Mouse (Mus musculus) heart, postnatal 4 days (tissue): Measurements from ENCODE around the gene Chrdl1. TPM values are rescaled to one million over a fixed set of nuclear protein-coding genes. Genes with fewer than 3 reads are reported as not detected.

ENCODE experiments used
- DNase-seq: peaks from one replicate; pipeline ENCODE4 v3.0.0; 2021
- total RNA-seq, 2 experiments: library from RNA; stranded (reverse); gene quantifications; 2 replicates each; pipeline ENCODE4 v1.2.3; 2021

Chrdl1 gene
- total RNA-seq = 1 to 10 TPM; 1.1 to 2.0 TPM

DNA sequence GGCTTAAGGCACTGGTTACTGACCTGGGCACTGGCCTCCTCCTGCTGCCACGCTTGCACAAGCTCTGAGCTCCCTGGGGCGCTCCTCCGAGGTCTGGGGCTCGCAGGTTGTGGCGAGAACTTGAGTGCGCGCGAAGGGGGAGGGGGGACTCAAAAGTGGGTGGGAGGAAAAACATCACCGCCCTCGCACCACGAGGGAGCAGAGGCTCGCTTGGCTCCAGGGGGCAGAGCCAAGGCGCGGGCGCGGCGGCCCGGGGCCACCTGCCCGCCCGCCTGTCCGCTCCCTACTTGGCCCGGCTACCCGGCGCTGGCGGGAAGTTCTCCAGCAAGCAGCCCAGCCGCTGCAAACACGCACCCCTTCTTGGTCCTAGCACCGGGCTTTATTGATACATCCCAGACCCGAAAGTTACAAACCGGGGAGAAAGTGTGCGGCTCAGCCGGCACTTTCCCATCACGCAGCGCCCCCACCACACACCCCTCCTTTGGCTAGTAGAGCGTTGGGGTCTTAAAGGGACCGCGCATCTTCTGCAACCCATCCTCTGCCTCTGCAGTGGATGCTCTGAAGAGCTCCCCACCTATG, at the start of gene Chrdl1:
Gene Chrdl1 (minus strand): TSS at position 472 of the 579 bp plus-strand sequence.
- peak; percentile 10 for DNase-seq

GRCm38 (mm10) chrX:143442638-143443037, 48.6 kb upstream of the Chrdl1 start:
- no peak for DNase-seq

DNA sequence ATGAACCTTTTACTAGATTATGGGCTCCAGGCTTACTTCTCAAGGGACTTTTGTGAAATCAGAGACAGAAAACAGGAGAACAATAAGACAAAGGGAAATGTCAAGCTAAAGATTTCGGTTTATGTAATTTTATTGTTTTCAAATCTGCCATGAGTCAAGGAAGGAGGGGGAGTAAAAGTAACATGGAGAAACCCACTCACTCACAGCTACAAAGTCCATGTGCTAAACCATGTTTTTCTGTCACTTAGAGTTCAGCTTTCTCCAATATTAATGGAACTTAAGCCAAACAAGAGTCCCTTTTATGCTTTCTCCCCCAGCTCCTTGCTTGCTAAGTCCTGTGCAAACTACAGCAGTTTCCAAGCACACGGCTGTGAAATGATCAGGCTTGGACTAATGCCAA, 10.5 kb upstream of the Chrdl1 start:
- DNase-seq = no peak

DNA sequence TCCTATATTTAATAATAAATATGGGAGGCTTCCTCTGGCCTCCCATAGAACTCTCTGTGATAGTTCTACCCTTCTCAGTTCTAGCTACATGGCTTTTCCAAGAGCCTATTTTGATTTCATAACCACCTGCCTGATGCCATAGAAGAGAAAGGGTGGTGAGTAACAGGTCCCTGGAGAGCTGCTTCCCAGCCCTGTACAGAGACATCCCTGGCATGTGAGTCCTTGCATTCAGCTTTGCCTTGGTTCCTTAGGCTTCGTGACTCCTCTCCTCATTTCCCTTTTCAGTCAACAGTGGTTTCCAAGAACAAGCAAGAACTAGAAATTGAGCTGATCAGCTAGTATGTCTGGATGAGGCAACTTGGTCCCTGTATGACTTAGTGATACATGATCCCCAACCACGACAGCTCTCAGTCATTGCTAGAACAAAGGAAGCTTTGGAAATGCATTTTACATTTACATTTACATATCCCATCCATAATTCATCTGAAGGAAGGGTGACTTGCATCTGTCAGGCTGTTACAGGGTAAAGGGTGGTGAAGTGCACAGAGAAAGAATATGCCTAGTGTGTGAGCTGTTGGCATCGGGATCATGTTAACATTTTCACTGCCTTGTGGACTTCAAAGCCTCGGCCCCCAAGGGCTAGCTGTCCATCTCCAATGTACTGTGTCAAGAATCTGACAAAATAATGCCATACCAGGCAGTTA, 27.7 kb downstream of the Chrdl1 start:
- no peak for DNase-seq

DNA sequence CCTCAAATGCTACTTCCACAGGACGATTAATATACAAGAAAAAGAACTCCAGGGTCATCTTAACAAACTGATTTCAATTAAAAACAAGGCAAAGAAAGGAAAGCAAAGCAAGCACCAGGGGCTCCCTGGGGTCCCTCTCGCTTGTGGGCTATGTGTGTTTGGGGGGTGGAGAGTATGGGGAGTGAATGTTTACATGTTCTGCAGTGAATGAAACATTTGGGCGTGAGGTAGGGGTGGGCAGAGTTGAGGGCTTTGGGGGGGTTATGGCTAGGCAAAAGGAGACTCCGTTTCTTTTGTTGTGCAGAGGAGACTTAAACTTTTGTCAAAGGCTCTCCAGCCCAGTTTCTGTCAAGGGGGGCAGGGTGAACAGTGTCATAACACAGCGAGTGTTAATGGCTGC, 46.8 kb downstream of the Chrdl1 start:
- DNase-seq = no peak

GRCm38 (mm10) chrX:143346739-143347138, 47.3 kb downstream of the Chrdl1 start:
- no peak for DNase-seq

- DNase-seq = peak; percentile 14
Observed at GRCm38 (mm10) chrX:143344509-143345495, 49.3 kb downstream of the Chrdl1 start.

DNA sequence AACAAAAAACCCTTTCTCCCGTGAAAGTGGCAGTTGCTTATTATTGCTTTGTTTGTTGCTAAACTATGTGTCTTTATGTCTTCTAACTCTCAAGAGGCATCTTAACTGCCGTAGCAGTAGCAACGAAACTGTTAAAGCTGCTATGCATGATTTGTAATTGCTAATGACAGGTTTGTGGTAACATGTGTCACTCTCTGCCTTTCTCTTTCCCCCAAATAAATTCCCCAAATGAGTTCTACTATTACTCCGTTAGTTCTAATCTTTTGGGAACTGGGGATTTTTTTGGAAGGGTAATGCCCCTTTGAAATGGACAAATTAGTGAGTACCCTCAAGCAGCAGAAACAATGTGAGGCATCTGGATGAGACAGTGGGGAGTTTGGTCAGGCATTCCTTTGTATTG, 55.9 kb downstream of the Chrdl1 start:
- no peak for DNase-seq

DNA sequence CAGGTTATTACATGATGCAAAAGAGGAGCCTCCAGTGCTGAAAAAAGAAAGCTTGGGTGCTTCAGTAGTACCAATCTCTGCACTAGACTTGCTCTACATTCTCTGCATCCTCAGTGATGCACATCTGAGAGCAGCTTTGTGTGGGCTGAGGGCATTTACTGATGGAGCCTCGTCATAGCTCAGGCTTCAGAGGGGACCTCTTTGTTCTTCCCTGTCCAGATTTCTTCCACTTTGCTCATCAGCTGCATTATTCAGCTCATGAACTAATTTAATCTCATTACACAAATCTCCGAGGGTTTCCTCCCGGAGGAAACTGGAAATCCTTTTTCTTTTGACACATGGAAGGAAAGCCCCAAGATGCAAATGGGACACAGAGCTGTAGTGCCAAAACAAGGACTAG, 56.5 kb downstream of the Chrdl1 start:
- DNase-seq = no peak

GRCm38 (mm10) chrX:143336661-143337060, 57.4 kb downstream of the Chrdl1 start:
- DNase-seq = no peak

GRCm38 (mm10) chrX:143335846-143336245, 58.2 kb downstream of the Chrdl1 start:
- DNase-seq = no peak

GRCm38 (mm10) chrX:143313166-143313565, 80.9 kb downstream of the Chrdl1 start:
- no peak for DNase-seq

GRCm38 (mm10) chrX:143294726-143295125, 99.3 kb downstream of the Chrdl1 start:
- DNase-seq = no peak

- DNase-seq = peak; percentile 6
Observed at GRCm38 (mm10) chrX:143275202-143275601, 118.9 kb downstream of the Chrdl1 start.

DNA sequence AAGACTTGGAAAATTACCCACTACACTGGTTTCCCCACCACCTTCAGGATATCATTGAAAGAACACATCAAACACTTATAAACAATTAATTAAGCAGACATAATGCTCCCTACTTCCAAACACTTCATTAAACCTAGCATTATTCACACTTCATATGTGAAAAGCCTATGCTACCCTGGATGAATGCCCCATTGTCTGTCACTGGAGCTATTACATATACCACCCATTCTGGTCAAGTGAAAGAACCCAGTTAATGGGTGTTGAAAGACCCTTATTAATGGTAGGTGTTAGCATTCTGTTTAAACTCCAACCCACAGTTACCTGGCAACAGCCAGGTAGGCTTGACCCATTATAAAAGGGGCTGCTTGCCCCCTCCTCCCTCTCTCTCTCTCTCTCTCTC, 143.4 kb downstream of the Chrdl1 start:
- DNase-seq = no peak

Other genes starting within 250 kb of the Chrdl1 start
- 1 to 10 TPM; 6.2 to 6.3 TPM for gene Pak3, start 124.3 kb upstream of the Chrdl1 start, total RNA-seq